Mouse (Mus musculus) olfactory bulb, adult 2 months (tissue): ENCODE data around the gene Sv2b.

Experiments
- CTCF ChIP-seq: fragments of 200-500 bp; IDR thresholded peaks from 2 replicates; pipeline ENCODE4 v1.5.1; 2012; ENCODE audit warnings: low read depth, mild to moderate bottlenecking, low read length, moderate library complexity; ENCODE audit not compliant: insufficient read depth
- POLR2A ChIP-seq: fragments of 200-500 bp; IDR thresholded peaks from 2 replicates; pipeline ENCODE4 v1.6.1; 2012; ENCODE audit warnings: mild to moderate bottlenecking, low read depth, low read length, moderate library complexity; ENCODE audit not compliant: insufficient read depth

- TF ChIP-seq CTCF (no peak), POLR2A (no peak)
Measured at GRCm38 (mm10) chr7:75220786-75221185, 88.3 kb downstream of the Sv2b start.
